Mouse (Mus musculus) C2C12 (cell line): ENCODE results near the gene Hoxa11. TPM values are rescaled to one million over a fixed set of nuclear protein-coding genes. Genes with fewer than 3 reads are reported as not detected.

Experiments
- H3K27me3 ChIP-seq: one replicate; pipeline ENCODE4 v1.6.1; 2011; ENCODE audit not compliant: control insufficient read depth, insufficient read depth, insufficient read length
- H3K36me3 ChIP-seq: one replicate; pipeline ENCODE4 v1.6.1; 2011; ENCODE audit not compliant: control insufficient read depth, insufficient read depth
- H3K4me3 ChIP-seq: one replicate; pipeline ENCODE4 v1.5.1; 2011; ENCODE audit warnings: mild to moderate bottlenecking, control low read depth; ENCODE audit not compliant: poor library complexity, insufficient read depth, severe bottlenecking
- H3K79me2 ChIP-seq: one replicate; pipeline ENCODE4 v1.6.1; 2011; ENCODE audit not compliant: control insufficient read depth, insufficient read depth
- H3K79me3 ChIP-seq: one replicate; pipeline ENCODE4 v1.6.1; 2011; ENCODE audit warnings: low read depth, control low read depth
- H3ac ChIP-seq: one replicate; pipeline ENCODE3; 2011; ENCODE audit warnings: low read depth; ENCODE audit not compliant: control insufficient read depth, insufficient read length
- CEBPB ChIP-seq: IDR thresholded peaks from one replicate; pipeline ENCODE4 v1.6.1; 2011; ENCODE audit warnings: low read depth, mild to moderate bottlenecking, control low read depth, moderate library complexity
- CTCF ChIP-seq: IDR thresholded peaks from one replicate; pipeline ENCODE4 v1.5.1; 2011; ENCODE audit not compliant: control insufficient read depth, insufficient read depth, insufficient read length
- FOSL1 ChIP-seq: IDR thresholded peaks from one replicate; pipeline ENCODE4 v1.8.0; 2011; ENCODE audit warnings: mild to moderate bottlenecking, low read length; ENCODE audit not compliant: poor library complexity, insufficient read depth, severe bottlenecking
- MAX ChIP-seq: IDR thresholded peaks from one replicate; pipeline ENCODE4 v1.6.1; 2011; ENCODE audit warnings: mild to moderate bottlenecking, control low read depth
- MYOD1 ChIP-seq: IDR thresholded peaks from one replicate; pipeline ENCODE4 v1.6.1; 2011; ENCODE audit warnings: low read depth; ENCODE audit not compliant: control insufficient read depth, insufficient read length
- MYOG ChIP-seq: IDR thresholded peaks from one replicate; pipeline ENCODE4 v1.6.1; 2011; ENCODE audit not compliant: control insufficient read depth, insufficient read length; ENCODE audit errors: extremely low read depth
- USF1 ChIP-seq: IDR thresholded peaks from one replicate; pipeline ENCODE4 v1.6.1; 2011; ENCODE audit warnings: low read depth, mild to moderate bottlenecking, control low read depth, moderate library complexity
- long read RNA-seq, 2 experiments: library from polyadenylated mRNA; unstranded; transcript quantifications; one replicate each; pipeline ENCODE4 v2.0.0; 2019 to 2020
- polyA plus RNA-seq: library from polyadenylated mRNA; unstranded; fragments of >200 nt; fragmentation: generic; extraction: Trizol; gene quantifications from one replicate; pipeline ENCODE4 v1.2.1, GENCODE M21; 2012; ENCODE audit warnings: missing spikeins

Hoxa11 gene
- 19.2 TPM for polyA plus RNA-seq
- long read RNA-seq, experiment 1, transcript Hoxa11-201 (2 exons, 2,287 nt) = major isoform, 15 of 20 reads
- long read RNA-seq, experiment 1, partial matches to known transcripts = 0 of 20 reads
- long read RNA-seq, experiment 1, other reads (novel, unspliced or antisense) = 4 of 20 reads
- long read RNA-seq, experiment 2, transcript Hoxa11-201 (2 exons, 2,287 nt) = major isoform, 137 of 148 reads
- long read RNA-seq, experiment 2, partial matches to known transcripts = 0 of 148 reads
- long read RNA-seq, experiment 2, other reads (novel, unspliced or antisense) = 8 of 148 reads

DNA sequence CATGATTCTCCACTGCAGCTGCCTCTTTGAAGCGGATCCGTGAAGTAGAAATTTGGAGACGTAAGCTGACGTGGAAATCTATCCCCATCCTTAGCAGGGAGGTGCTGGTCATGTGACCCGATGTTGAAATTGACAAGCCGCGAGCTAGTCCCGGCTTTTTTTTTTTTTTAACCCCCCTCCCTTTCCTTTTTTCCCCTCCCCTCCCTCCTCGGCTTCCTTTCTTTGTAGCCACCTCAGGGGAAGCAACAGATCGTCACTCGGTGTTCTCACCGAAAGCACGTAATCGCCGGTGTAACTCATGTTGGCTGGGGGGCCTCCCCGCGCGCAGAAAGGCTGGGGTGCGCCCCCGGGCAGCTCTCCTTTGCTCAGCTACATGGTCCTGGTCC lies at the start of gene Hoxa11:
Gene Hoxa11 (minus strand): TSS at position 54 of the 386 bp plus-strand sequence.
- Histone ChIP-seq H3K79me2 (peaks cover 100% of the 10 kb centered on the region), H3K36me3 (peaks cover 17% of the 10 kb centered on the region), H3K27me3 (no peaks in the 10 kb centered on the region), H3K4me3 (peak within 1 kb of the TSS; percentile 75), H3K79me3 (peaks cover 72% of the 10 kb centered on the region), H3ac (peak within 1 kb of the TSS; percentile 91)
- no peak for TF ChIP-seq FOSL1
- TF ChIP-seq CEBPB = peak; percentile 84
- TF ChIP-seq USF1 = peak; percentile 97

GRCm38 (mm10) chr6:52294616-52295015 lies 49.0 kb upstream of the Hoxa11 start:
- no peaks in the 10 kb centered on the region for H3K79me2 ChIP-seq
- H3K27me3 ChIP-seq = no peaks in the 10 kb centered on the region
- no peak overlapping the region for H3ac ChIP-seq
- TF ChIP-seq MYOD1 = no peak
- no peak for TF ChIP-seq CTCF
- no peak for TF ChIP-seq FOSL1
- no peak for TF ChIP-seq CEBPB
- TF ChIP-seq MAX = no peak
- TF ChIP-seq USF1 = no peak
- TF ChIP-seq MYOG = no peak
- H3K4me3 ChIP-seq = no peak overlapping the region
- H3K79me3 ChIP-seq = no peaks in the 10 kb centered on the region
- H3K36me3 ChIP-seq = no peaks in the 10 kb centered on the region

- Histone ChIP-seq H3ac (no peak overlapping the region), H3K27me3 (no peaks in the 10 kb centered on the region), H3K79me2 (no peaks in the 10 kb centered on the region), H3K36me3 (no peaks in the 10 kb centered on the region), H3K79me3 (no peaks in the 10 kb centered on the region), H3K4me3 (no peak overlapping the region)
- TF ChIP-seq MYOD1 (no peak), MAX (no peak)
These were observed 46.7 kb upstream of the Hoxa11 start for GRCm38 (mm10) chr6:52292328-52292727.

DNA sequence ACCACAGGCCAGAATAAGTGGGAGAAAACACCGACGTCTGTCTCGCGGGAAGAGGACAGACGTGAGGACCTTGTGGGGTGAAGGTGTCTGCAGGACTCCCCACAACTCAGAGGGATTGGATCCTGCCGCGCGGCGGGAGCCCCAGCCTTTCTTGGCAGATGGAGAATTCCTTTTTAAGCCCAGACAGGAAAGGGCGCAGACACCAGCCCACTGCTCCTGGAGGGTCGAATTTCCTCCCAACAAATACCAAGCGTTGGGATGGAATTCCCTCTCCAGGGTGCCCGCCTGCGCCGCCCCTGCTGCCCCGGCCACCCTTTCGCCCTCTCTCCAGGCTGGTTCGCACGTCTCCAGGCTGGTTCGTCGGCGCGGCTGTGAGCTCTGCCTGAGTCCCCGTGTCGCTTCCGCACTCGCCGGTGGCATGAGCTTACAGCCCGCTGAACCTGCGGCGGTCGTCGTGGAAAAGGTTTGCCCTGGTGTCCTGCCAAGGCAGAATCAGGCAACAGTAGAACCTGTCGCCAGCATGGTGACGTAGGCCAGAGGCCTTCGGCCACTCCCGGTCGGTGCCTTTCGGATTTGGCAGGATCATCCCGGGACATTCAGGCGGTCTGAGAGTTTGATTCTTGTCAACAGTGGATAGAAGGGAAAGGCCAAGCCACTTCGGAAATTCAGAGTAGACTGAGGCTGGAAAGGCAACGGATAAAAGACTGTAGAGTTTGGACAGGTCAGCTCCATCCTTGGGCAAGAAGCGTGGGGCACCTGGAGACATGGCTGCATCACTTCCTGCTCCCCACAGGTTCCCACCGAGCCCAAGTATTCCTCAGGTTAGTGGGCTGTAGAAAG lies 45.6 kb upstream of the Hoxa11 start:
- no peaks in the 10 kb centered on the region for H3K36me3 ChIP-seq
- TF ChIP-seq USF1 = no peak
- no peak for TF ChIP-seq FOSL1
- TF ChIP-seq CEBPB = no peak
- TF ChIP-seq MAX = no peak
- TF ChIP-seq MYOD1 = no peak
- TF ChIP-seq CTCF = no peak
- no peak for TF ChIP-seq MYOG
- no peaks in the 10 kb centered on the region for H3K79me2 ChIP-seq
- H3K79me3 ChIP-seq = no peaks in the 10 kb centered on the region
- H3K27me3 ChIP-seq = no peaks in the 10 kb centered on the region
- no peak overlapping the region for H3K4me3 ChIP-seq
- no peak overlapping the region for H3ac ChIP-seq

- H3ac ChIP-seq = no peak overlapping the region
- no peaks in the 10 kb centered on the region for H3K79me2 ChIP-seq
- H3K4me3 ChIP-seq = no peak overlapping the region
- no peaks in the 10 kb centered on the region for H3K27me3 ChIP-seq
- TF ChIP-seq MAX (no peak), MYOG (no peak), MYOD1 (no peak), FOSL1 (no peak), CTCF (no peak), USF1 (no peak), CEBPB (no peak)
- no peaks in the 10 kb centered on the region for H3K36me3 ChIP-seq
- H3K79me3 ChIP-seq = no peaks in the 10 kb centered on the region
These were observed 44.6 kb upstream of the Hoxa11 start for GRCm38 (mm10) chr6:52290186-52290585.

DNA sequence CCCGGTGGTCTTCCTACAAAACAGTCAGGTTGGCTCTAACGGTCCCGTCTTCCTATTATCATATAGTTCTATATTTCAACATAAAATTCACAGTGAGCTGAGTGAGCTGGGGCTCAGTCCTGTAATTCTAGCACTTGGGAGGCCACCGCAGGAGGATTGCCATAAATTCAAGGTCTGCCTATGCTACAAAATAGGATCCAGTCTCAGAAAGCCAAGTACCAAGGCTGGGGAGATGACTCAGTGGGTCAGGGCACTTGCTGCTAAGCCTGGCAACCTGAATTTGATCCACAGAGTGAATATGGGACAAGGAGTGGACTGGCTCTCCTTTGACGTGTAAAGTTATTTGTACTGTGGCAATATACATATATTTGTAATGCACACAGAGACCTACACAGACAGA lies 38.3 kb upstream of the Hoxa11 start:
- Histone ChIP-seq H3ac (no peak overlapping the region), H3K4me3 (no peak overlapping the region), H3K36me3 (no peaks in the 10 kb centered on the region), H3K79me3 (no peaks in the 10 kb centered on the region), H3K27me3 (no peaks in the 10 kb centered on the region), H3K79me2 (no peaks in the 10 kb centered on the region)
- TF ChIP-seq MYOG (no peak), FOSL1 (no peak), MYOD1 (no peak), USF1 (no peak), CTCF (no peak), MAX (no peak), CEBPB (no peak)
